Mouse (Mus musculus): ENCODE measurements around the gene Ngf. TPM values are rescaled to one million over a fixed set of nuclear protein-coding genes. Genes with fewer than 3 reads are reported as not detected.

The Ngf gene
- polyA plus RNA-seq, 1 experiment = 1.1 TPM

DNA sequence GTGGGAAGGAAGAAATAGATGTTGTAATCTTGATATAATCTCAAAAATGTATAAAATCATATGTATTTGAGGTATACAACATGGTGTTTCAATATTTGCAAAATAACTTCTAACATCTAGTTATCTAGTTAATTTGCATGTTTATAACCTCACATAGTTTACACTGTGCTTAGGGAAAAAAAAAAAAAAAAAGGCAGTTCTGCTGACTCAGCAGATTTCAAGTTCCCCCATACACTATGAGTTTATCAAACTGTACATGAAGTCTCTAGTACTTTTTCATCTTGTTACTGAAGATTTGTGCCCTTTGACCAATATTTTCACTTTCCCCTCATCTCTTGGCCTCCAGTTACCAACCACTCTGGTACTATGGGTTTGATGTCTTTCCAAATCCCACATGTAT is 86.9 kb downstream of the Ngf start:
- H3K9ac ChIP-seq (ENCODE audit: low read depth, poor library complexity, severe bottlenecking) = no peak overlapping the region

More for the DNA sequence above, 86.9 kb downstream of the Ngf start:
- Histone ChIP-seq H3K36me3 (ENCODE audit: control insufficient read depth, insufficient read depth, low read length, poor library complexity, severe bottlenecking) (no peaks in the 10 kb centered on the region), H3K4me3 (ENCODE audit: low read depth, low read length) (no peak overlapping the region), H3K4me1 (ENCODE audit: control insufficient read depth, insufficient read depth, low read length) (no peaks in the 10 kb centered on the region), H3K27ac (ENCODE audit: insufficient read depth, low read length) (no peak overlapping the region), H3K9me3 (replicated peaks; ENCODE audit: control insufficient read depth, insufficient read depth, low read length, poor library complexity, severe bottlenecking) (no peaks in the 10 kb centered on the region), H3K27me3 (ENCODE audit: control insufficient read depth, insufficient read depth, low read length, poor library complexity, severe bottlenecking) (no peaks in the 10 kb centered on the region)
- TF ChIP-seq EP300 (IDR thresholded peaks at IDR 0.05; ENCODE audit: insufficient read depth, low read depth, low read length) = no peak
- TF ChIP-seq POLR2A (IDR thresholded peaks at IDR 0.05; ENCODE audit: insufficient read depth, low read length) = no peak
- no peak for TF ChIP-seq CTCF (IDR thresholded peaks at IDR 0.05; ENCODE audit: low read depth, low read length)

Measured in ES-Bruce4 (cell line).